Mouse (Mus musculus) myocyte (in vitro differentiated cells): Measurements from ENCODE around the gene Psmd11. TPM values are rescaled to one million over a fixed set of nuclear protein-coding genes. Genes with fewer than 3 reads are reported as not detected.
A peak's percentile ranks its signal among the peaks of the same experiment; 100 is the strongest.

Experiments
- H3K27me3 ChIP-seq: one replicate; pipeline ENCODE4 v1.6.1; 2011; ENCODE audit not compliant: control insufficient read depth, insufficient read depth, insufficient read length
- H3K36me3 ChIP-seq: one replicate; pipeline ENCODE4 v1.6.1; 2011; ENCODE audit not compliant: control insufficient read depth, insufficient read depth
- H3K4me2 ChIP-seq: one replicate; pipeline ENCODE4 v1.6.1; 2011; ENCODE audit warnings: low read depth, control low read depth
- H3K4me3 ChIP-seq: one replicate; pipeline ENCODE4 v1.5.1; 2011; ENCODE audit warnings: mild to moderate bottlenecking, control low read depth, moderate library complexity
- H3K79me2 ChIP-seq: one replicate; pipeline ENCODE4 v1.6.1; 2011; ENCODE audit not compliant: control insufficient read depth, insufficient read depth
- H3ac ChIP-seq: one replicate; pipeline ENCODE4 v1.6.1; 2011; ENCODE audit not compliant: control insufficient read depth, insufficient read length
- CEBPB ChIP-seq: IDR thresholded peaks from 2 replicates; pipeline ENCODE4 v1.6.1; 2011; ENCODE audit warnings: mild to moderate bottlenecking, moderate library complexity; ENCODE audit not compliant: poor library complexity, insufficient read depth, severe bottlenecking
- E2F4 ChIP-seq: IDR thresholded peaks from one replicate; pipeline ENCODE4 v1.6.1; 2011; ENCODE audit warnings: mild to moderate bottlenecking, control low read depth, moderate library complexity; ENCODE audit not compliant: insufficient read depth
- MAX ChIP-seq: IDR thresholded peaks from one replicate; pipeline ENCODE4 v1.6.1; 2011; ENCODE audit warnings: low read depth, mild to moderate bottlenecking, control low read depth
- MYOD1 ChIP-seq, 3 experiments: IDR thresholded peaks; one replicate each; pipeline ENCODE4 v1.6.1; 2011; ENCODE audit warnings: control low read depth in 2 of 3, low read depth in 2 of 3, mild to moderate bottlenecking in 2 of 3, moderate library complexity in 1 of 3; ENCODE audit not compliant: insufficient read length in 2 of 3, control insufficient read depth in 1 of 3
- MYOG ChIP-seq, 3 experiments: IDR thresholded peaks; one replicate each; pipeline ENCODE4 v1.6.1; 2011; ENCODE audit warnings: control low read depth in 2 of 3, low read depth in 2 of 3, mild to moderate bottlenecking in 2 of 3; ENCODE audit not compliant: insufficient read length in 2 of 3, control insufficient read depth in 1 of 3, insufficient read depth in 1 of 3
- POLR2A ChIP-seq: IDR thresholded peaks from one replicate; pipeline ENCODE4 v1.6.1; 2011; ENCODE audit warnings: low read depth, mild to moderate bottlenecking, control low read depth, moderate library complexity; ENCODE audit not compliant: insufficient read length
- POLR2AphosphoS2 ChIP-seq: IDR thresholded peaks from one replicate; pipeline ENCODE4 v1.6.1; 2011; ENCODE audit warnings: low read depth, control low read depth; ENCODE audit not compliant: insufficient read length
- REST ChIP-seq: IDR thresholded peaks from one replicate; pipeline ENCODE4 v1.6.1; 2011; ENCODE audit warnings: mild to moderate bottlenecking, control low read depth, moderate library complexity; ENCODE audit not compliant: insufficient read depth, insufficient read length
- SRF ChIP-seq: IDR thresholded peaks from one replicate; pipeline ENCODE4 v1.6.1; 2011; ENCODE audit warnings: low read depth; ENCODE audit not compliant: control insufficient read depth, insufficient read length
- TCF12 ChIP-seq: IDR thresholded peaks from one replicate; pipeline ENCODE4 v1.6.1; 2011; ENCODE audit warnings: mild to moderate bottlenecking, control low read depth; ENCODE audit not compliant: poor library complexity, insufficient read depth, severe bottlenecking
- TCF3 ChIP-seq: IDR thresholded peaks from one replicate; pipeline ENCODE4 v1.6.1; 2011; ENCODE audit warnings: low read depth, control low read depth; ENCODE audit not compliant: insufficient read length
- USF1 ChIP-seq: IDR thresholded peaks from one replicate; pipeline ENCODE4 v1.6.1; 2011; ENCODE audit warnings: low read depth, mild to moderate bottlenecking, control low read depth, moderate library complexity
- polyA plus RNA-seq: library from polyadenylated mRNA; unstranded; fragments of >200 nt; fragmentation: generic; extraction: Trizol; gene quantifications from one replicate; pipeline ENCODE4 v1.2.1, GENCODE M21; 2012; ENCODE audit warnings: missing spikeins

Gene Psmd11
- polyA plus RNA-seq, 1 experiment = 74.9 TPM

DNA sequence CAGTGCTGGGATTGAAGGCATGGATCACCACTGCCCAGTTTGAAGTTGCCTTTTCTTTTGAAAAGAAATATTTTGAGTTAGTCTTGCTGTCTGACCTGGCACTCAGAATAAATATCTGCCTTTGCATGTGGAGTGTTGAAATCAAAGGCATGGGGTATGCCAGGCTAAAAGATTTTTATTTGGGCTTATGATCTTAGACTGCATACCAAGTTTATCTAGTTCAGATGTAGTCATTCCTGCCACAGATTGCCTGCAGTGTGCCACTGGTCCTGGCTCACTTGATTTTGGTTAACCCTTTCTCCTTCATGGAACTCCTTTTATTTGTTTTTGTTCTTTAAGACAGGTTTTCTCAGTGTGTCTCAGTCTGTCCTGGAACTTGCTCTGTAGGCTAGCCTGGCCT is 44.0 kb upstream of the Psmd11 start:
- TF ChIP-seq USF1 (no peak), MAX (no peak), TCF3 (no peak), CEBPB (no peak), REST (no peak), TCF12 (no peak), POLR2A (no peak), MYOD1 (IDR thresholded peaks at IDR 0.05; ENCODE audit: control insufficient read depth in 1 of 3, insufficient read length in 2 of 3, low read depth in 2 of 3) (no peak), E2F4 (no peak), SRF (no peak), POLR2AphosphoS2 (no peak), MYOG (IDR thresholded peaks at IDR 0.05; ENCODE audit: control insufficient read depth in 1 of 3, insufficient read depth in 1 of 3, insufficient read length in 2 of 3, low read depth in 2 of 3) (no peak)
- Histone ChIP-seq H3ac (peak overlapping the region; percentile 75), H3K4me2 (peak overlapping the region; percentile 96), H3K27me3 (no peaks in the 10 kb centered on the region), H3K36me3 (peaks cover 39% of the 10 kb centered on the region), H3K4me3 (peak overlapping the region; percentile 99), H3K79me2 (peaks cover 64% of the 10 kb centered on the region)

- Histone ChIP-seq H3K79me2 (peaks cover 70% of the 10 kb centered on the region), H3ac (no peak overlapping the region), H3K36me3 (peaks cover 43% of the 10 kb centered on the region), H3K4me3 (peak overlapping the region; percentile 99), H3K4me2 (peak overlapping the region; percentile 96), H3K27me3 (no peaks in the 10 kb centered on the region)
- TF ChIP-seq E2F4 (no peak), POLR2AphosphoS2 (peak; percentile 7), REST (no peak)
Observed at GRCm38 (mm10) chr11:80385055-80385454, 43.4 kb upstream of the Psmd11 start.

GRCm38 (mm10) chr11:80386790-80387189 is 41.6 kb upstream of the Psmd11 start:
- peaks cover 61% of the 10 kb centered on the region for H3K36me3 ChIP-seq
- H3K4me2 ChIP-seq = peak overlapping the region; percentile 96
- H3K4me3 ChIP-seq = no peak overlapping the region
- no peaks in the 10 kb centered on the region for H3K27me3 ChIP-seq
- no peak for TF ChIP-seq E2F4
- no peak for TF ChIP-seq CEBPB
- TF ChIP-seq POLR2AphosphoS2 = no peak
- no peak for TF ChIP-seq MAX
- no peak overlapping the region for H3ac ChIP-seq
- H3K79me2 ChIP-seq = peaks cover 86% of the 10 kb centered on the region

DNA sequence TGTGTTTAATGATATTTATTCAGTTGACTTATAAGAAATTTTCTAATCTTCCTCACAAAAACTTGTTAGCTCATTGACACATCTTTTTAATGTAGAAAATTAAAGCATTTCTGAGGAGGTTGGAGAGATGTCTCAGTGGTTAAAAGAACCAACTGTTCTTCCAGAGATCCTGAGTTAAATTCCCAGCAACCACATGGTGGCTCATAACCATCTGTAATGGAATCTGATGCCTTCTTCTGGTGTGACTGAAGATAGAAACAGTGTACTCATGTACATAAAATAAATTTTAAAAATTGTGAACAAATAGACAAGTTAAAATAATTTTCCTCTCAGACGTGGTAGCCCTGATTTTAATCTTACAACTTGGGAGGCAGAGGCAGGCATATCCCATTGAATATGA is 38.5 kb upstream of the Psmd11 start:
- H3K27me3 ChIP-seq = no peaks in the 10 kb centered on the region
- no peak overlapping the region for H3K4me2 ChIP-seq
- H3K79me2 ChIP-seq = peaks cover 92% of the 10 kb centered on the region
- H3K36me3 ChIP-seq = peaks cover 90% of the 10 kb centered on the region
- H3ac ChIP-seq = no peak overlapping the region
- H3K4me3 ChIP-seq = no peak overlapping the region
- TF ChIP-seq TCF12 (no peak), POLR2A (no peak), MYOG (IDR thresholded peaks at IDR 0.05; ENCODE audit: control insufficient read depth in 1 of 3, insufficient read depth in 1 of 3, insufficient read length in 2 of 3, low read depth in 2 of 3) (no peak), TCF3 (no peak), USF1 (no peak), POLR2AphosphoS2 (no peak), REST (no peak), E2F4 (no peak), MAX (no peak)

GRCm38 (mm10) chr11:80391407-80392120 is 36.9 kb upstream of the Psmd11 start:
- H3K4me2 ChIP-seq = no peak overlapping the region
- H3K36me3 ChIP-seq = peaks cover 92% of the 10 kb centered on the region
- no peak overlapping the region for H3K4me3 ChIP-seq
- H3K27me3 ChIP-seq = no peaks in the 10 kb centered on the region
- TF ChIP-seq MAX = no peak
- no peak for TF ChIP-seq E2F4
- no peak for TF ChIP-seq MYOD1 (IDR thresholded peaks at IDR 0.05; ENCODE audit: control insufficient read depth in 1 of 3, insufficient read length in 2 of 3, low read depth in 2 of 3)
- no peak for TF ChIP-seq TCF12
- no peak for TF ChIP-seq POLR2AphosphoS2
- no peak for TF ChIP-seq SRF
- TF ChIP-seq CEBPB = no peak
- no peak for TF ChIP-seq TCF3
- TF ChIP-seq MYOG (IDR thresholded peaks at IDR 0.05; ENCODE audit: control insufficient read depth in 1 of 3, insufficient read depth in 1 of 3, insufficient read length in 2 of 3, low read depth in 2 of 3) = no peak
- TF ChIP-seq POLR2A = no peak
- no peak for TF ChIP-seq REST
- TF ChIP-seq USF1 = no peak
- peaks cover 86% of the 10 kb centered on the region for H3K79me2 ChIP-seq
- no peak overlapping the region for H3ac ChIP-seq
